Mouse (Mus musculus): ENCODE measurements at regions not wholly inside any gene's neighbourhood (a gene's known extent, or its start where the extent isn't known, plus 50 kb on each side); places are given as distances from the start of the nearest gene placed in this dataset.
"Not testable (repeated sequence)": the region's sequence is repeated elsewhere in the genome, so short reads cannot be mapped to it uniquely, and the experiment has no call there.

- Histone ChIP-seq H3K9me3 (ENCODE audit: control insufficient read depth, low read length) (no peaks in the 10 kb centered on the region), H3K9ac (ENCODE audit: low read depth, low read length) (no peak overlapping the region), H3K36me3 (ENCODE audit: control insufficient read depth, insufficient read depth, low read length) (no peaks in the 10 kb centered on the region), H3K27ac (ENCODE audit: low read depth, low read length) (no peak overlapping the region), H3K4me1 (replicated peaks; ENCODE audit: control insufficient read depth, insufficient read depth, low read length) (no peaks in the 10 kb centered on the region), H3K4me3 (ENCODE audit: low read depth, low read length) (no peak overlapping the region), H3K27me3 (ENCODE audit: control insufficient read depth, insufficient read depth, low read length) (no peaks in the 10 kb centered on the region), H3K4me2 (replicated peaks; ENCODE audit: low read depth, low read length) (no peak overlapping the region)
- ATAC-seq (ENCODE audit: low FRiP score) (no peak), DNase-seq (ENCODE audit: low spot score) (no peak)
- 83% methylated on average over 5 of the region's 5 CpGs for WGBS
Measured at GRCm38 (mm10) chr6:6371444-6372093, 154.6 kb upstream of the Slc25a13 start.

GRCm38 (mm10) chr6:6364037-6364436, 147.1 kb upstream of the Slc25a13 start:
- ATAC-seq (ENCODE audit: low FRiP score) = no peak
- no peaks in the 10 kb centered on the region for H3K4me1 ChIP-seq (replicated peaks; ENCODE audit: control insufficient read depth, insufficient read depth, low read length)
- H3K9ac ChIP-seq (ENCODE audit: low read depth, low read length) = no peak overlapping the region
- 53% methylated on average over 4 of the region's 4 CpGs for WGBS
- H3K27me3 ChIP-seq (ENCODE audit: control insufficient read depth, insufficient read depth, low read length) = no peaks in the 10 kb centered on the region
- H3K4me2 ChIP-seq (replicated peaks; ENCODE audit: low read depth, low read length) = no peak overlapping the region
- no peak overlapping the region for H3K4me3 ChIP-seq (ENCODE audit: low read depth, low read length)
- no peak overlapping the region for H3K27ac ChIP-seq (ENCODE audit: low read depth, low read length)
- H3K36me3 ChIP-seq (ENCODE audit: control insufficient read depth, insufficient read depth, low read length) = no peaks in the 10 kb centered on the region
- DNase-seq (ENCODE audit: low spot score) = peak; percentile 36
- no peaks in the 10 kb centered on the region for H3K9me3 ChIP-seq (ENCODE audit: control insufficient read depth, low read length)

- 78% methylated on average over 4 of the region's 4 CpGs for WGBS
- Histone ChIP-seq H3K9me3 (ENCODE audit: control insufficient read depth, low read length) (no peaks in the 10 kb centered on the region), H3K27me3 (ENCODE audit: control insufficient read depth, insufficient read depth, low read length) (no peaks in the 10 kb centered on the region), H3K36me3 (ENCODE audit: control insufficient read depth, insufficient read depth, low read length) (no peaks in the 10 kb centered on the region), H3K9ac (ENCODE audit: low read depth, low read length) (no peak overlapping the region), H3K4me3 (ENCODE audit: low read depth, low read length) (no peak overlapping the region), H3K4me2 (replicated peaks; ENCODE audit: low read depth, low read length) (no peak overlapping the region), H3K27ac (ENCODE audit: low read depth, low read length) (no peak overlapping the region), H3K4me1 (replicated peaks; ENCODE audit: control insufficient read depth, insufficient read depth, low read length) (no peaks in the 10 kb centered on the region)
- DNase-seq (ENCODE audit: low spot score) = no peak
- ATAC-seq (ENCODE audit: low FRiP score) = no peak
Measured at GRCm38 (mm10) chr6:6362678-6363354, 145.8 kb upstream of the Slc25a13 start.

GRCm38 (mm10) chr6:6361181-6361580, 144.2 kb upstream of the Slc25a13 start:
- not testable (repeated sequence) for H3K4me3 ChIP-seq (ENCODE audit: low read depth, low read length); H3K4me1 ChIP-seq (replicated peaks; ENCODE audit: control insufficient read depth, insufficient read depth, low read length); H3K4me2 ChIP-seq (replicated peaks; ENCODE audit: low read depth, low read length); H3K27ac ChIP-seq (ENCODE audit: low read depth, low read length); H3K9me3 ChIP-seq (ENCODE audit: control insufficient read depth, low read length); DNase-seq (ENCODE audit: low spot score); ATAC-seq (ENCODE audit: low FRiP score); H3K36me3 ChIP-seq (ENCODE audit: control insufficient read depth, insufficient read depth, low read length); H3K27me3 ChIP-seq (ENCODE audit: control insufficient read depth, insufficient read depth, low read length); H3K9ac ChIP-seq (ENCODE audit: low read depth, low read length)

- Histone ChIP-seq H3K4me2 (replicated peaks; ENCODE audit: low read depth, low read length) (no peak overlapping the region), H3K36me3 (ENCODE audit: control insufficient read depth, insufficient read depth, low read length) (no peaks in the 10 kb centered on the region), H3K9me3 (ENCODE audit: control insufficient read depth, low read length) (no peaks in the 10 kb centered on the region), H3K4me1 (replicated peaks; ENCODE audit: control insufficient read depth, insufficient read depth, low read length) (no peaks in the 10 kb centered on the region), H3K9ac (ENCODE audit: low read depth, low read length) (no peak overlapping the region), H3K27me3 (ENCODE audit: control insufficient read depth, insufficient read depth, low read length) (no peaks in the 10 kb centered on the region), H3K27ac (ENCODE audit: low read depth, low read length) (no peak overlapping the region), H3K4me3 (ENCODE audit: low read depth, low read length) (no peak overlapping the region)
- WGBS = 65% methylated on average over 2 of the region's 2 CpGs
- no peak for DNase-seq (ENCODE audit: low spot score)
- ATAC-seq (ENCODE audit: low FRiP score) = no peak
Measured at GRCm38 (mm10) chr6:6357477-6357876, 140.5 kb upstream of the Slc25a13 start.

GRCm38 (mm10) chr6:6356967-6357366, 140.0 kb upstream of the Slc25a13 start:
- H3K9me3 ChIP-seq (ENCODE audit: control insufficient read depth, low read length) = no peaks in the 10 kb centered on the region
- H3K27ac ChIP-seq (ENCODE audit: low read depth, low read length) = no peak overlapping the region
- H3K36me3 ChIP-seq (ENCODE audit: control insufficient read depth, insufficient read depth, low read length) = no peaks in the 10 kb centered on the region
- H3K4me1 ChIP-seq (replicated peaks; ENCODE audit: control insufficient read depth, insufficient read depth, low read length) = no peaks in the 10 kb centered on the region
- 80% methylated on average over 6 of the region's 6 CpGs for WGBS
- H3K9ac ChIP-seq (ENCODE audit: low read depth, low read length) = no peak overlapping the region
- no peak for ATAC-seq (ENCODE audit: low FRiP score)
- no peaks in the 10 kb centered on the region for H3K27me3 ChIP-seq (ENCODE audit: control insufficient read depth, insufficient read depth, low read length)
- no peak overlapping the region for H3K4me3 ChIP-seq (ENCODE audit: low read depth, low read length)
- no peak overlapping the region for H3K4me2 ChIP-seq (replicated peaks; ENCODE audit: low read depth, low read length)
- no peak for DNase-seq (ENCODE audit: low spot score)

GRCm38 (mm10) chr6:6335251-6335650, 118.3 kb upstream of the Slc25a13 start:
- Histone ChIP-seq H3K36me3 (ENCODE audit: control insufficient read depth, insufficient read depth, low read length) (no peaks in the 10 kb centered on the region), H3K9me3 (ENCODE audit: control insufficient read depth, low read length) (no peaks in the 10 kb centered on the region), H3K4me2 (replicated peaks; ENCODE audit: low read depth, low read length) (no peak overlapping the region), H3K27ac (ENCODE audit: low read depth, low read length) (no peak overlapping the region), H3K9ac (ENCODE audit: low read depth, low read length) (no peak overlapping the region), H3K4me3 (ENCODE audit: low read depth, low read length) (no peak overlapping the region), H3K27me3 (ENCODE audit: control insufficient read depth, insufficient read depth, low read length) (no peaks in the 10 kb centered on the region), H3K4me1 (replicated peaks; ENCODE audit: control insufficient read depth, insufficient read depth, low read length) (no peaks in the 10 kb centered on the region)
- DNase-seq (ENCODE audit: low spot score) (peak; percentile 16), ATAC-seq (ENCODE audit: low FRiP score) (peak; percentile 84)
- 61% methylated on average over 8 of the region's 8 CpGs for WGBS

GRCm38 (mm10) chr6:6330271-6330670, 113.3 kb upstream of the Slc25a13 start:
- Histone ChIP-seq H3K4me1 (replicated peaks; ENCODE audit: control insufficient read depth, insufficient read depth, low read length) (no peaks in the 10 kb centered on the region), H3K4me3 (ENCODE audit: low read depth, low read length) (no peak overlapping the region), H3K9ac (ENCODE audit: low read depth, low read length) (no peak overlapping the region), H3K27me3 (ENCODE audit: control insufficient read depth, insufficient read depth, low read length) (no peaks in the 10 kb centered on the region), H3K4me2 (replicated peaks; ENCODE audit: low read depth, low read length) (no peak overlapping the region), H3K27ac (ENCODE audit: low read depth, low read length) (no peak overlapping the region), H3K9me3 (ENCODE audit: control insufficient read depth, low read length) (no peaks in the 10 kb centered on the region), H3K36me3 (ENCODE audit: control insufficient read depth, insufficient read depth, low read length) (no peaks in the 10 kb centered on the region)
- 100% methylated on average over 1 of the region's 1 CpGs for WGBS
- ATAC-seq (ENCODE audit: low FRiP score) (no peak), DNase-seq (ENCODE audit: low spot score) (no peak)

- Histone ChIP-seq H3K9ac (ENCODE audit: low read depth, low read length) (no peak overlapping the region), H3K27me3 (ENCODE audit: control insufficient read depth, insufficient read depth, low read length) (no peaks in the 10 kb centered on the region), H3K27ac (ENCODE audit: low read depth, low read length) (no peak overlapping the region), H3K4me1 (replicated peaks; ENCODE audit: control insufficient read depth, insufficient read depth, low read length) (no peaks in the 10 kb centered on the region), H3K4me3 (ENCODE audit: low read depth, low read length) (no peak overlapping the region), H3K4me2 (replicated peaks; ENCODE audit: low read depth, low read length) (no peak overlapping the region), H3K36me3 (ENCODE audit: control insufficient read depth, insufficient read depth, low read length) (no peaks in the 10 kb centered on the region), H3K9me3 (ENCODE audit: control insufficient read depth, low read length) (no peaks in the 10 kb centered on the region)
- 62% methylated on average over 1 of the region's 1 CpGs for WGBS
- DNase-seq (ENCODE audit: low spot score) (no peak), ATAC-seq (ENCODE audit: low FRiP score) (no peak)
Measured at GRCm38 (mm10) chr6:6325516-6325915, 108.5 kb upstream of the Slc25a13 start.
